Mouse (Mus musculus) midbrain, embryonic 16.5 days (tissue): ENCODE data around the gene Eva1c. TPM values are rescaled to one million over a fixed set of nuclear protein-coding genes. Genes with fewer than 3 reads are reported as not detected.
"Not testable (repeated sequence)": the region's sequence is repeated elsewhere in the genome, so short reads cannot be mapped to it uniquely, and the experiment has no call there.

Experiments used
- ATAC-seq: fragments of 200-750 bp; cut with Nextera tagmentation; 2 replicates; pipeline ENCODE4 v1.8.0; 2017; ENCODE audit warnings: moderate TSS enrichment
- H3K27ac ChIP-seq: fragments of 300-500 bp; sonication (generic); 2 replicates; pipeline ENCODE4 v1.5.1; 2014; ENCODE audit warnings: mild to moderate bottlenecking, low read length, mixed read lengths
- H3K27me3 ChIP-seq: fragments of 300-500 bp; sonication (generic); 2 replicates; pipeline ENCODE4 v1.6.1; 2014; ENCODE audit warnings: low read depth, low read length, mixed read lengths; ENCODE audit not compliant: control insufficient read depth, insufficient read depth
- H3K36me3 ChIP-seq: fragments of 300-500 bp; sonication (generic); 2 replicates; pipeline ENCODE4 v1.6.1; 2014; ENCODE audit warnings: mild to moderate bottlenecking, low read length, moderate library complexity, mixed read lengths; ENCODE audit not compliant: control insufficient read depth, insufficient read depth
- H3K4me1 ChIP-seq: fragments of 300-500 bp; sonication (generic); 2 replicates; pipeline ENCODE4 v1.6.1; 2014; ENCODE audit warnings: mild to moderate bottlenecking, low read length, mixed read lengths; ENCODE audit not compliant: control insufficient read depth, insufficient read depth
- H3K4me2 ChIP-seq: fragments of 300-500 bp; sonication (generic); 2 replicates; pipeline ENCODE4 v1.6.1; 2014; ENCODE audit warnings: mild to moderate bottlenecking, low read length, mixed read lengths
- H3K4me3 ChIP-seq: fragments of 300-500 bp; sonication (generic); 2 replicates; pipeline ENCODE4 v1.5.1; 2014; ENCODE audit warnings: low read depth, mild to moderate bottlenecking, low read length, moderate library complexity, mixed read lengths
- H3K9ac ChIP-seq: fragments of 300-500 bp; sonication (generic); 2 replicates; pipeline ENCODE4 v1.6.1; 2014; ENCODE audit warnings: low read depth, low read length, mixed read lengths
- H3K9me3 ChIP-seq: fragments of 300-500 bp; sonication (generic); replicated peaks from 2 replicates; pipeline ENCODE4 v1.6.1; 2014; ENCODE audit warnings: mild to moderate bottlenecking, low read length, mixed read lengths; ENCODE audit not compliant: control insufficient read depth, poor library complexity, severe bottlenecking
- WGBS: fragments of 180-500 bp; shearing (Covaris S2); extraction: QIAGEN DNeasy Blood & Tissue Kit; methylation state at CpG from one replicate; pipeline ENCODE4 v1.1.7; 2014; 5-methylcytosine and 5-hydroxymethylcytosine counted together
- polyA plus RNA-seq: library from polyadenylated mRNA; unstranded; fragments of >200 nt; fragmentation: Nextera tagmentation; extraction: Ambion mirVana; gene quantifications from 2 replicates; pipeline ENCODE4 v1.2.1, GENCODE M21; 2015

The Eva1c gene
- polyA plus RNA-seq, 1 experiment from 2014 or later, result 2.8 TPM

- no peak for ATAC-seq
Observed at GRCm38 (mm10) chr16:90820326-90820725, 6.2 kb upstream of the Eva1c start.

GRCm38 (mm10) chr16:90821046-90821697 is 5.3 kb upstream of the Eva1c start:
- no peak overlapping the region for H3K4me2 ChIP-seq
- H3K9ac ChIP-seq, result no peak overlapping the region
- WGBS, result 81% methylated on average over 14 of the region's 14 CpGs
- H3K36me3 ChIP-seq, result no peaks in the 10 kb centered on the region
- H3K27ac ChIP-seq, result no peak overlapping the region
- no peak for ATAC-seq
- peaks cover 3% of the 10 kb centered on the region; the same call in 1 of the 2 replicates for H3K27me3 ChIP-seq
- H3K9me3 ChIP-seq, result no peaks in the 10 kb centered on the region
- H3K4me3 ChIP-seq, result no peak overlapping the region
- no peaks in the 10 kb centered on the region for H3K4me1 ChIP-seq

More at GRCm38 (mm10) chr16:90820326-90820725, 6.2 kb upstream of the Eva1c start:
- Histone ChIP-seq H3K36me3 (no peaks in the 10 kb centered on the region), H3K27ac (no peak overlapping the region), H3K4me3 (no peak overlapping the region), H3K9me3 (no peaks in the 10 kb centered on the region), H3K4me1 (no peaks in the 10 kb centered on the region), H3K4me2 (no peak overlapping the region), H3K27me3 (peaks cover 3% of the 10 kb centered on the region; the same call in 1 of the 2 replicates), H3K9ac (no peak overlapping the region)
- WGBS, result 84% methylated on average over 6 of the region's 6 CpGs

- H3K9me3 ChIP-seq, result no peaks in the 10 kb centered on the region
- H3K27ac ChIP-seq, result no peak overlapping the region
- no peak overlapping the region for H3K9ac ChIP-seq
- peaks cover 3% of the 10 kb centered on the region; the same call in 1 of the 2 replicates for H3K27me3 ChIP-seq
- no peak overlapping the region for H3K4me2 ChIP-seq
- no peak for ATAC-seq
- H3K4me3 ChIP-seq, result no peak overlapping the region
- no peaks in the 10 kb centered on the region for H3K4me1 ChIP-seq
- no peaks in the 10 kb centered on the region for H3K36me3 ChIP-seq
- 90% methylated on average over 10 of the region's 10 CpGs for WGBS
Observed at GRCm38 (mm10) chr16:90822284-90822935, 4.1 kb upstream of the Eva1c start.

- no peaks in the 10 kb centered on the region for H3K36me3 ChIP-seq
- H3K9ac ChIP-seq, result no peak overlapping the region
- no peaks in the 10 kb centered on the region for H3K9me3 ChIP-seq
- no peaks in the 10 kb centered on the region for H3K4me1 ChIP-seq
- WGBS, result 72% methylated on average over 7 of the region's 7 CpGs
- no peak overlapping the region for H3K4me3 ChIP-seq
- no peak for ATAC-seq
- no peak overlapping the region for H3K4me2 ChIP-seq
- H3K27ac ChIP-seq, result no peak overlapping the region
- H3K27me3 ChIP-seq, result peaks cover 3% of the 10 kb centered on the region; the same call in 1 of the 2 replicates
Observed at GRCm38 (mm10) chr16:90822981-90823380, 3.5 kb upstream of the Eva1c start.

- H3K9me3 ChIP-seq, H3K27ac ChIP-seq, ATAC-seq, H3K4me2 ChIP-seq, H3K36me3 ChIP-seq, H3K4me1 ChIP-seq, H3K27me3 ChIP-seq, H3K4me3 ChIP-seq, H3K9ac ChIP-seq: not testable (repeated sequence)
- 80% methylated on average over 4 of the region's 4 CpGs for WGBS
Observed at GRCm38 (mm10) chr16:90823986-90824385, 2.5 kb upstream of the Eva1c start.

- H3K4me2 ChIP-seq, result no peak overlapping the region
- H3K4me3 ChIP-seq, result no peak overlapping the region
- ATAC-seq, result no peak
- H3K9ac ChIP-seq, result no peak overlapping the region
- peaks cover 10% of the 10 kb centered on the region for H3K27me3 ChIP-seq
- no peaks in the 10 kb centered on the region for H3K36me3 ChIP-seq
- no peaks in the 10 kb centered on the region for H3K9me3 ChIP-seq
- H3K4me1 ChIP-seq, result peaks cover 4% of the 10 kb centered on the region
- H3K27ac ChIP-seq, result no peak overlapping the region
- 78% methylated on average over 5 of the region's 5 CpGs for WGBS
Observed at GRCm38 (mm10) chr16:90826041-90826440, 478 bp upstream of the Eva1c start.

- Histone ChIP-seq H3K4me1 (peaks cover 8% of the 10 kb centered on the region), H3K4me2 (no peak overlapping the region), H3K27me3 (peaks cover 13% of the 10 kb centered on the region), H3K9me3 (no peaks in the 10 kb centered on the region), H3K27ac (no peak overlapping the region), H3K36me3 (no peaks in the 10 kb centered on the region), H3K9ac (no peak overlapping the region), H3K4me3 (no peak overlapping the region)
- ATAC-seq, result no peak
- 78% methylated on average over 9 of the region's 9 CpGs for WGBS
Observed at GRCm38 (mm10) chr16:90827498-90827897, 979 bp downstream of the Eva1c start.

- Histone ChIP-seq H3K27me3 (peaks cover 16% of the 10 kb centered on the region), H3K27ac (no peak overlapping the region), H3K4me3 (no peak overlapping the region), H3K4me2 (no peak overlapping the region), H3K9me3 (no peaks in the 10 kb centered on the region), H3K9ac (no peak overlapping the region), H3K4me1 (peaks cover 8% of the 10 kb centered on the region), H3K36me3 (no peaks in the 10 kb centered on the region)
- WGBS, result 85% methylated on average over 7 of the region's 7 CpGs
- ATAC-seq, result no peak
Observed at GRCm38 (mm10) chr16:90829136-90829535, 2.6 kb downstream of the Eva1c start.

- Histone ChIP-seq H3K27ac (no peak overlapping the region), H3K4me2 (peak overlapping the region; percentile 100), H3K9me3 (no peaks in the 10 kb centered on the region), H3K9ac (peak overlapping the region; percentile 59), H3K36me3 (no peaks in the 10 kb centered on the region), H3K4me3 (peak overlapping the region; percentile 58), H3K27me3 (peaks cover 16% of the 10 kb centered on the region), H3K4me1 (peaks cover 8% of the 10 kb centered on the region)
- peak; percentile 72 for ATAC-seq
- under 1% methylated on average over 45 of the region's 45 CpGs for WGBS
Observed at GRCm38 (mm10) chr16:90829894-90830685, 3.6 kb downstream of the Eva1c start.
